Comparison of ENCODE assay signal across 21 mouse cellular contexts in the genomic region with DNA sequence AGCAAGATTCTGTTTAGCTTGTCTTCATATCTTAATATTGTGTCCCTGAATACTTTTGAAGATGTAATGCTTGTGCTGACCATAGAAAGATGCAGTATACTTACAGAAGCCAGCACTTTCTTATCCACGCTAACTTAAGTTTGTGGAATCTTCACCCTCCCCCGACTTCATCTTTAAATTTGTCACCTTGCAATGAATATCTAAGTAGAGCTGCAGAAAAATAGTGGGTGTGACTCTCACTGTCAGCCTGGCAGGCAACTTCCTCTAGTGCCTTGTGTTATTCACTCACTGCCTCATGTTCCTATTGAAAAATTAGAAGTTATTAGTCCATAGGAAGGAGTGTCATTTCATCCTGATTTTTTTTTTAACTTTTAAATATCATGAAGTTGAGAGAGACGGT.
"Had no signal": no experiment of that assay in that cellular context is flagged by ENCODE, and none has a peak within 500 bp of the region (broad histone marks: within the 10 kb centered on the region; RNA-seq: fewer than 3 reads in every experiment).

No protein-coding gene starts in this region.

- ATAC-seq: forebrain, embryonic 13.5 days; forebrain, embryonic 14.5 days; forebrain, embryonic 15.5 days; forebrain, embryonic 16.5 days; forebrain, postnatal 0 days had no signal

- DNase-seq: cerebellum, adult 2 months; cerebellum, adult 8-10 months; cerebellum, adult 9-10 months; cerebellum, adult 9-11 months; cerebellum, postnatal 10 days; cerebellum, postnatal 14 days; cerebellum, postnatal 25 days; cerebellum, postnatal 36 days; embryo, embryonic 11 days; forebrain, postnatal 0 days; gastrocnemius, adult 2 months; gastrocnemius, postnatal 10 days; gastrocnemius, postnatal 14 days; gastrocnemius, postnatal 25 days; gastrocnemius, postnatal 36 days; heart, adult 18-20 months; heart, adult 2 months had no signal
